Mouse (Mus musculus) kidney, postnatal 0 days (tissue): ENCODE results near the gene A630095N17Rik. TPM values are rescaled to one million over a fixed set of nuclear protein-coding genes. Genes with fewer than 3 reads are reported as not detected.

Source experiments
- ATAC-seq: fragments of 200-750 bp; cut with Nextera tagmentation; replicated peaks from 2 replicates; pipeline ENCODE4 v1.8.0; 2017; ENCODE audit warnings: low read depth, moderate number of reproducible peaks, moderate TSS enrichment, moderate library complexity; ENCODE audit not compliant: low FRiP score
- DNase-seq: peaks from one replicate; pipeline ENCODE4 v3.0.0-alpha.2; 2016; ENCODE audit warnings: low spot score
- H3K27ac ChIP-seq: fragments of 300-500 bp; sonication (generic); 2 replicates; pipeline ENCODE4 v1.5.1; 2014; ENCODE audit warnings: mild to moderate bottlenecking
- H3K27me3 ChIP-seq: fragments of 300-500 bp; sonication (generic); 2 replicates; pipeline ENCODE4 v1.6.1; 2014; ENCODE audit warnings: low read length, mixed read lengths; ENCODE audit not compliant: insufficient read depth
- H3K36me3 ChIP-seq: fragments of 300-500 bp; sonication (generic); 2 replicates; pipeline ENCODE4 v1.6.1; 2014; ENCODE audit warnings: low read length, mixed read lengths; ENCODE audit not compliant: insufficient read depth
- H3K4me1 ChIP-seq: fragments of 300-500 bp; sonication (generic); replicated peaks from 2 replicates; pipeline ENCODE4 v1.6.1; 2014; ENCODE audit warnings: antibody characterized with exemption, low read length, mixed read lengths; ENCODE audit not compliant: insufficient read depth
- H3K4me2 ChIP-seq: fragments of 300-500 bp; sonication (generic); 2 replicates; pipeline ENCODE4 v1.6.1; 2014; ENCODE audit warnings: mild to moderate bottlenecking, low read length, moderate library complexity, mixed read lengths
- H3K4me3 ChIP-seq: fragments of 300-500 bp; sonication (generic); replicated peaks from 2 replicates; pipeline ENCODE4 v1.5.1; 2014; ENCODE audit warnings: low read depth, low read length
- H3K9ac ChIP-seq: fragments of 300-500 bp; sonication (generic); 2 replicates; pipeline ENCODE4 v1.6.1; 2014; ENCODE audit warnings: low read depth, low read length
- H3K9me3 ChIP-seq: fragments of 300-500 bp; sonication (generic); replicated peaks from 2 replicates; pipeline ENCODE4 v1.6.1; 2016; ENCODE audit warnings: low read length, inconsistent platforms, mixed read lengths
- CTCF ChIP-seq: IDR thresholded peaks from 2 replicates; pipeline ENCODE4 v1.5.1; 2016; ENCODE audit warnings: antibody characterized with exemption, low read depth, mild to moderate bottlenecking, moderate library complexity
- WGBS: fragments of 180-500 bp; shearing (Covaris S2); extraction: QIAGEN DNeasy Blood & Tissue Kit; methylation state at CpG from one replicate; pipeline ENCODE4 v1.1.7; 2014; 5-methylcytosine and 5-hydroxymethylcytosine counted together
- polyA plus RNA-seq: library from polyadenylated mRNA; unstranded; fragments of >200 nt; fragmentation: Nextera tagmentation; extraction: Ambion mirVana; gene quantifications from 2 replicates; pipeline ENCODE4 v1.2.1, GENCODE M21; 2015

The A630095N17Rik gene
- polyA plus RNA-seq, 1 experiment from 2014 or later: 0.18 TPM

GRCm38 (mm10) chr1:75251112-75251970 lies 19.4 kb upstream of the A630095N17Rik start:
- DNase-seq (peak; percentile 76), ATAC-seq (peak; percentile 42)
- H3K9me3 ChIP-seq: no peaks in the 10 kb centered on the region
- H3K4me2 ChIP-seq: peak overlapping the region; percentile 42
- peak; percentile 89 for TF ChIP-seq CTCF
- no peak overlapping the region for H3K9ac ChIP-seq
- H3K27ac ChIP-seq: no peak overlapping the region
- H3K27me3 ChIP-seq: no peaks in the 10 kb centered on the region
- peaks cover 10% of the 10 kb centered on the region; the same call in 1 of the 2 replicates for H3K4me1 ChIP-seq
- no peak overlapping the region; the same call in 1 of the 2 replicates for H3K4me3 ChIP-seq
- H3K36me3 ChIP-seq: no peaks in the 10 kb centered on the region
- WGBS: 4% methylated on average over 22 of the region's 22 CpGs

GRCm38 (mm10) chr1:75250498-75250897 lies 18.6 kb upstream of the A630095N17Rik start:
- WGBS: 47% methylated on average over 3 of the region's 3 CpGs
- no peak for TF ChIP-seq CTCF

DNA sequence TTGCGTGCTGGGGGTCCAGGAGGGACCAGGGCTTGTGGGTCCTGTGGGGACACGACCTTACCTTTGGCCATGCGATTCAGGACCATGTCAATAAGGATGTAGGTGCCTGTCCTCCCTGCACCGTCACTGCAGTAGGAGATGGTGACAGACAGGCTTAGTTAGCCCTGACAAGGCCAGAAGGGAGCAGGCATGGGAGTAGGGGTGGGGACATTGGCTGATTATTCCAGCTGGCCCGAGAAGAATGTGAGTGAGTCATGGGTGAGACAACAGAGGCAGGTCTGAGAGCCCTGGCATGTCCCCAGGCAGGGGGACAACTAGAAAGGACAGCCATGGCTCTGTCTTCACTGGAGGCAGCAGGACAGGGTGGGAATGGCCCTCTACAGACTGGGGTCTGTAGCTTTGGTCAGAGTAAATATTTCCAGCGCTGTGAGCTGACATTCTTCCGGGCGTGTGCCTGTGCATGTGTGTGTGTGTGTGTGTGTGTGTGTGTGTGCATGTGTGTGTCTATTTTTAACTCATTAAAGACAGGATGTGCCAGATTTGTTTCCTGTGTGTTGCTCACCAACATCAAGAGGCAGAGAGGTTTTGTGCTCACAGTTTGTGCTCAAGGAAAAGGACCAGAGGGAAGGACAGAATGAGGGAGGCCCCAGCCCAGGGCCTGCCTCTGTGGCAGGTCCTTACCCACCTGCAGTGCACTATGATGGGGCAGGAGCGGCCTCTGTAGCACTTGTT lies 16.3 kb upstream of the A630095N17Rik start:
- Histone ChIP-seq H3K4me1 (peaks cover 10% of the 10 kb centered on the region; the same call in 1 of the 2 replicates), H3K4me3 (no peak overlapping the region), H3K27ac (peak overlapping the region; percentile 40; the same call in 1 of the 2 replicates), H3K27me3 (no peaks in the 10 kb centered on the region), H3K9me3 (no peaks in the 10 kb centered on the region), H3K4me2 (no peak overlapping the region), H3K36me3 (0 out of 2 replicates have a peak, but pooled peaks cover 8% of the 10 kb centered on the region), H3K9ac (peak overlapping the region; percentile 23; the same call in 1 of the 2 replicates)
- ATAC-seq: peak; percentile 44; the same call in 1 of the 2 replicates
- 37% methylated on average over 9 of the region's 9 CpGs for WGBS
- DNase-seq: peak; percentile 48
- TF ChIP-seq CTCF: no peak

More at GRCm38 (mm10) chr1:75250498-75250897, 18.6 kb upstream of the A630095N17Rik start:
- Histone ChIP-seq H3K36me3 (no peaks in the 10 kb centered on the region), H3K4me3 (no peak overlapping the region), H3K9ac (no peak overlapping the region), H3K27me3 (no peaks in the 10 kb centered on the region), H3K27ac (no peak overlapping the region), H3K4me2 (no peak overlapping the region), H3K9me3 (no peaks in the 10 kb centered on the region), H3K4me1 (peaks cover 10% of the 10 kb centered on the region; the same call in 1 of the 2 replicates)
- DNase-seq (no peak), ATAC-seq (no peak)

DNA sequence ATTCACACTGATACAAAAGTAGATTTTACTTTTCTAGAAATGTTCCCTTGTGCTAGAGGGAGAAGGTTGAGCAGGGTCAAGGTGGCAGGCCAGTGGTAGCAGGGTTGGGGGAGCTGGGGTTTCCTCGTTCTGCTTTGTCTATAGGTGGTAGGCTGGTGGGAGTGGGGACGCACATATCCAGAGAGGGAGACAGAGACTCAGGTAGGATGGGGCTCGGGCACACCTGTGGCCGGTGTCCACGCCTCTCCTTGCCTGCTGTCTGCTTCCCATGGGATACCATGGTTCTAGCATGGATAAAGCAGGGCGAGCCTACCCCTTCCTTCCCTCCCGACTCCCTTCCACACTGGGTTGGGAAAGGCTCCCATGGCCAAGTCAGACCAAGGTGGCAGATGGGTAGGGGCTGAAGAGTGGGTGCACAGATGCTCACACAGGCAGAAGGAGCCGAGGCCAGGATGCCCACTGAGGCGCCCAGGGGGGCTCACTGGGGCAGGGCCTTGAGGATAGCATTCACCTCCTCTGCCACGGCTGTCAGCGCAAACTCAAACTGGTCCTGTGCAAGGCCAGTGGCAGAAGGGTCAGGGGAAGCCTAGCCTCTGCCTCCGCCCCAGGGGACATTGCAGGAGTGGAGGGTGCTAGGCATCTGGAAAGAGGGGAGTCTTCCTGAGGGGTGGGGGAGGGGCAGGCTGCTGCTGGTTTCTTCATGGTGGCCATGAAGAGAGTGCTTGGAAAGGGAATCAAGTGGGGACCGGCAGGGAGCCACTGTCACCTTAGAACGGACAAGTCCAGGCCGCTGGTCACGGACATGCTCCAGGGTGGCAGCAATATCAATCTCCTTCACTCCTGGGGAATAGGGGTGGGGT lies 15.4 kb upstream of the A630095N17Rik start:
- peak overlapping the region; percentile 40; the same call in 1 of the 2 replicates for H3K27ac ChIP-seq
- no peak for TF ChIP-seq CTCF
- H3K36me3 ChIP-seq: 0 out of 2 replicates have a peak, but pooled peaks cover 8% of the 10 kb centered on the region
- WGBS: 77% methylated on average over 16 of the region's 16 CpGs
- ATAC-seq: no peak
- H3K4me1 ChIP-seq: peaks cover 10% of the 10 kb centered on the region; the same call in 1 of the 2 replicates
- peak overlapping the region; percentile 23; the same call in 1 of the 2 replicates for H3K9ac ChIP-seq
- DNase-seq: no peak
- H3K27me3 ChIP-seq: no peaks in the 10 kb centered on the region
- no peak overlapping the region for H3K4me2 ChIP-seq
- H3K9me3 ChIP-seq: no peaks in the 10 kb centered on the region
- H3K4me3 ChIP-seq: no peak overlapping the region

DNA sequence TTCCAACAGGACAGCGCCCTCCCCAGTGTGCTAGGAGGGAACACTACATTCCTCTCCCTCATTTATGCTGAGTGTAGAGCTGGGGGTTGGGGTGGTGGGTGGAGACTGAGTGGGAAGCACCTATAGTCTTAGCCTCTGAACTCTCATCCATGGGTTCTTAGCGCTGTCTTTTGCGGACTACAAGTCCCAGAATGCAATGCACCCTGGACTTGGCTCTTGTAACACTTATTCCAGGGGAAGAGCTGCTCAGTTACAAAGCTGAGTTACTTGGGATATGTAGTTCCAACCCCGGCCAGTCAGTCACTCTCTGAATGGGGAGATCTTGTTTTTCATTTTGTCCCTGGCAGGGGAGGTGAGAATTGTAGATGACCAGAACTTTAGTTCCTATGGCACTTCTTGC lies 12.9 kb upstream of the A630095N17Rik start:
- no peaks in the 10 kb centered on the region for H3K9me3 ChIP-seq
- no peaks in the 10 kb centered on the region for H3K27me3 ChIP-seq
- ATAC-seq (peak; percentile 69), DNase-seq (peak; percentile 81)
- H3K4me1 ChIP-seq: peaks cover 7% of the 10 kb centered on the region; the same call in 1 of the 2 replicates
- no peak overlapping the region for H3K4me2 ChIP-seq
- H3K9ac ChIP-seq: no peak overlapping the region
- no peak overlapping the region for H3K4me3 ChIP-seq
- H3K27ac ChIP-seq: no peak overlapping the region
- WGBS: 25% methylated on average over 4 of the region's 4 CpGs
- peaks cover 12% of the 10 kb centered on the region; the same call in 1 of the 2 replicates for H3K36me3 ChIP-seq
- peak; percentile 16; the same call in 1 of the 2 replicates for TF ChIP-seq CTCF
